In the genomic region with DNA sequence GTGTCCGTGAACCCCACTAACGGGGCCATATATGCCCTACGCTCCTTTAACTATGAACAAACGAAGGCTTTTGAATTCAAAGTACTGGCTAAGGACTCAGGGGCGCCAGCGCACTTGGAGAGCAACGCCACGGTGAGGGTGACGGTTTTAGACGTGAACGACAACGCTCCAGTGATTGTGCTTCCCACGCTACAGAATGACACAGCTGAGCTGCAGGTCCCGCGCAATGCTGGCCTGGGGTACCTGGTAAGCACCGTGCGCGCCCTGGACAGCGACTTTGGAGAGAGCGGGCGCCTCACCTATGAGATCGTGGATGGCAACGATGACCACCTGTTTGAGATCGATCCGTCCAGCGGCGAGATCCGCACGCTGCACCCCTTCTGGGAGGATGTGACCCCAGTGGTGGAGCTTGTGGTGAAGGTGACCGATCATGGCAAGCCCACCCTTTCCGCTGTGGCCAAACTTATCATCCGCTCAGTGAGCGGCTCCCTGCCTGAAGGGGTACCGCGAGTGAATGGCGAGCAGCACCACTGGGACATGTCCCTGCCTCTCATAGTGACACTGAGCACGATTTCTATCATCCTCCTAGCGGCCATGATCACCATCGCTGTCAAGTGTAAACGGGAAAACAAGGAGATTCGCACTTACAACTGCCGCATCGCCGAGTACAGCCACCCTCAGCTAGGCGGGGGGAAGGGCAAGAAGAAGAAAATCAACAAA, we compare ENCODE assay signal across 8 mouse cellular contexts. TPM values are rescaled to one million over a fixed set of nuclear protein-coding genes. Genes with fewer than 3 reads are reported as not detected.
DNase-seq lines count a peak whose midpoint lies in the region; ATAC-seq and TF ChIP-seq lines count a peak whose summit lies in the region.

No protein-coding gene starts in this region.

- H3K9ac ChIP-seq in heart, embryonic 14.5 days (ENCODE audit: low read length) = peak overlapping the region; percentile 10; the same call in 1 of the 2 replicates
- H3K9ac ChIP-seq in kidney, postnatal 0 days (ENCODE audit: low read depth, low read length) = 0 out of 2 replicates have a peak overlapping the region, but pooled peaks have one; percentile 8
- no peak overlapping the region for H3K9ac ChIP-seq in liver, embryonic 13.5 days

- WGBS in heart, embryonic 14.5 days = 4% methylated on average over 45 of the region's 45 CpGs
- WGBS in kidney, postnatal 0 days = 4% methylated on average over 45 of the region's 45 CpGs
- 4% methylated on average over 45 of the region's 45 CpGs for WGBS in liver, embryonic 13.5 days (ENCODE audit: insufficient replicate concordance)

- 0 out of 2 replicates have a peak, but pooled peaks have one; percentile 14 for TF ChIP-seq POLR2A in cortical plate, adult 2 months (IDR thresholded peaks at IDR 0.05; ENCODE audit: extremely low read depth, insufficient read depth, low read length)

- H3K27ac ChIP-seq in cortical plate, adult 2 months (ENCODE audit: insufficient read depth, low read length) = peak overlapping the region; percentile 24; the same call in 1 of the 2 replicates
- no peak overlapping the region for H3K27ac ChIP-seq in heart, embryonic 14.5 days (replicated peaks in 1 of 2; ENCODE audit: control insufficient read depth in 1 of 2, insufficient read depth in 1 of 2, low read depth in 2 of 2, low read length in 2 of 2)
- no peak overlapping the region for H3K27ac ChIP-seq in kidney, postnatal 0 days
- no peak overlapping the region for H3K27ac ChIP-seq in liver, embryonic 13.5 days

- peaks cover 39% of the 10 kb centered on the region for H3K27me3 ChIP-seq in heart, embryonic 14.5 days (ENCODE audit: control insufficient read depth, insufficient read depth, low read length)
- peaks cover 33% of the 10 kb centered on the region for H3K27me3 ChIP-seq in kidney, postnatal 0 days (ENCODE audit: insufficient read depth, low read length)
- peaks cover 57% of the 10 kb centered on the region for H3K27me3 ChIP-seq in liver, embryonic 13.5 days

- TF ChIP-seq CTCF in cortical plate, adult 2 months (IDR thresholded peaks at IDR 0.05; ENCODE audit: extremely low read depth, insufficient read depth, low read length) = peak; percentile 28; the same call in 1 of the 2 replicates
- TF ChIP-seq CTCF in kidney, postnatal 0 days (IDR thresholded peaks at IDR 0.05; ENCODE audit: low read depth) = peak; percentile 13; the same call in 1 of the 2 replicates

- ATAC-seq in heart, embryonic 14.5 days (ENCODE audit: insufficient number of reproducible peaks, insufficient read depth, low FRiP score, low read depth) = no peak
- no peak for ATAC-seq in kidney, postnatal 0 days (replicated peaks; ENCODE audit: low FRiP score, low read depth)
- ATAC-seq in liver, embryonic 13.5 days (ENCODE audit: low read depth) = no peak

- DNase-seq in cerebellum, postnatal 10 days = peak; percentile 54 to 63
- DNase-seq in cerebellum, adult 11-12 months = no peak
- DNase-seq in kidney, postnatal 0 days (ENCODE audit: low spot score) = peak; percentile 20
- no peak for DNase-seq in liver, embryonic 13.5 days
- peak; percentile 76 for DNase-seq in retina, postnatal 1 day
- DNase-seq in ovary, adult 18-20 months (ENCODE audit: low spot score) = no peak

- H3K36me3 ChIP-seq in heart, embryonic 14.5 days (ENCODE audit: control insufficient read depth, insufficient read depth, low read length) = no peaks in the 10 kb centered on the region
- no peaks in the 10 kb centered on the region for H3K36me3 ChIP-seq in kidney, postnatal 0 days (ENCODE audit: insufficient read depth, low read length)
- H3K36me3 ChIP-seq in liver, embryonic 13.5 days = no peaks in the 10 kb centered on the region

- no peaks in the 10 kb centered on the region for H3K9me3 ChIP-seq in heart, embryonic 14.5 days (ENCODE audit: control insufficient read depth, low read length)
- no peaks in the 10 kb centered on the region for H3K9me3 ChIP-seq in kidney, postnatal 0 days (replicated peaks; ENCODE audit: low read length)
- H3K9me3 ChIP-seq in liver, embryonic 13.5 days (replicated peaks) = no peaks in the 10 kb centered on the region

- peak overlapping the region; percentile 82 for H3K4me3 ChIP-seq in cortical plate, adult 2 months (ENCODE audit: insufficient read depth, low read length)
- peak overlapping the region; percentile 63 to 76 for H3K4me3 ChIP-seq in heart, embryonic 14.5 days (ENCODE audit: control insufficient read depth in 1 of 2, insufficient read depth in 1 of 2, low read depth in 1 of 2, low read length in 2 of 2)
- H3K4me3 ChIP-seq in kidney, postnatal 0 days (replicated peaks; ENCODE audit: low read depth, low read length) = peak overlapping the region; percentile 52
- H3K4me3 ChIP-seq in liver, embryonic 13.5 days (replicated peaks) = peak overlapping the region; percentile 51

- peak overlapping the region; percentile 99 for H3K4me2 ChIP-seq in heart, embryonic 14.5 days (ENCODE audit: low read length)
- H3K4me2 ChIP-seq in kidney, postnatal 0 days (ENCODE audit: low read length) = peak overlapping the region; percentile 80
- peak overlapping the region; percentile 67 for H3K4me2 ChIP-seq in liver, embryonic 13.5 days

- no peaks in the 10 kb centered on the region for H3K4me1 ChIP-seq in cortical plate, adult 2 months (ENCODE audit: control insufficient read depth, insufficient read depth, low read length)
- peaks cover 13 to 34% of the 10 kb centered on the region in 2 experiments; a peak in 3 of 4 replicates for H3K4me1 ChIP-seq in heart, embryonic 14.5 days (ENCODE audit: control insufficient read depth in 2 of 2, insufficient read depth in 2 of 2, low read length in 2 of 2)
- H3K4me1 ChIP-seq in kidney, postnatal 0 days (replicated peaks; ENCODE audit: insufficient read depth, low read length) = peaks cover 5% of the 10 kb centered on the region
- peaks cover 12% of the 10 kb centered on the region for H3K4me1 ChIP-seq in liver, embryonic 13.5 days (replicated peaks)

RNA-seq across cellular contexts. Expression of a gene that starts 4.5 kb away (rescaled TPM):
- 10.2 and 11.3 TPM in 2 replicates for polyA plus RNA-seq in cortical plate, adult 2 months (2012; rRNA removed)
- polyA plus RNA-seq in heart, embryonic 14.5 days (2014; fragmentation: Nextera tagmentation; extraction: Ambion mirVana) = 3.5 TPM in 2 replicates
- polyA plus RNA-seq in kidney, postnatal 0 days (2015; fragmentation: Nextera tagmentation; extraction: Ambion mirVana) = 6.7 and 6.8 TPM in 2 replicates
- polyA plus RNA-seq in liver, embryonic 13.5 days (2015; fragmentation: Nextera tagmentation; extraction: Ambion mirVana) = 0.60 and 0.68 TPM in 2 replicates

Comparison
In these comparisons a context has a peak if more than half of its experiments do, and no peak if none do; other contexts are left out.
1. DNase-seq: peak in cerebellum, postnatal 10 days (2 of 2), kidney, postnatal 0 days (single experiment) and retina, postnatal 1 day (single experiment); none in cerebellum, adult 11-12 months (single experiment), liver, embryonic 13.5 days (single experiment) and ovary, adult 18-20 months (single experiment).
2. Peak in every context shown above with its lines, with median percentiles within 50 percentile points of each other: H3K4me3 ChIP-seq and H3K4me2 ChIP-seq.